Mouse (Mus musculus) layer of hippocampus, adult 8-10 months (tissue): ENCODE measurements at regions not wholly inside any gene's neighbourhood (a gene's known extent, or its start where the extent isn't known, plus 50 kb on each side); places are given as distances from the start of the nearest gene placed in this dataset.

ENCODE experiments used
- DNase-seq, 2 experiments: peaks; one replicate each; pipeline ENCODE4 v3.0.0; 2022; ENCODE audit warnings: low spot score in 2 of 2

- no peak for DNase-seq
Measured at GRCm38 (mm10) chr16:42681196-42681595, 194.5 kb upstream of the Zbtb20 start.

- no peak for DNase-seq
Measured at GRCm38 (mm10) chr16:42677211-42677610, 198.5 kb upstream of the Zbtb20 start.

- no peak for DNase-seq
Measured at GRCm38 (mm10) chr16:42676406-42677075, 199.1 kb upstream of the Zbtb20 start.

- peak in 1 of 2 experiments; percentile 7 for DNase-seq
Measured at GRCm38 (mm10) chr16:42675031-42675430, 200.7 kb upstream of the Zbtb20 start.

GRCm38 (mm10) chr16:42666601-42667000 lies 209.1 kb upstream of the Zbtb20 start:
- DNase-seq = no peak

GRCm38 (mm10) chr16:42651904-42652732 lies 223.6 kb upstream of the Zbtb20 start:
- DNase-seq = no peak

GRCm38 (mm10) chr16:42649767-42650166 lies 225.9 kb upstream of the Zbtb20 start:
- DNase-seq = no peak

GRCm38 (mm10) chr16:42648531-42649142 lies 227.0 kb upstream of the Zbtb20 start:
- DNase-seq = no peak

GRCm38 (mm10) chr16:42647762-42648161 lies 227.9 kb upstream of the Zbtb20 start:
- DNase-seq = no peak

GRCm38 (mm10) chr16:42635766-42636165 lies 239.9 kb upstream of the Zbtb20 start:
- DNase-seq = no peak

- DNase-seq = no peak
Measured at GRCm38 (mm10) chr16:42627675-42628074, 248.0 kb upstream of the Zbtb20 start.

- DNase-seq = peak; percentile 82 to 83
Measured at GRCm38 (mm10) chr16:42615920-42616319, 259.8 kb upstream of the Zbtb20 start.

GRCm38 (mm10) chr16:42612011-42612410 lies 263.7 kb upstream of the Zbtb20 start:
- DNase-seq = no peak

- no peak for DNase-seq
Measured at GRCm38 (mm10) chr16:42608336-42608735, 267.3 kb upstream of the Zbtb20 start.

GRCm38 (mm10) chr16:42592321-42592720 lies 251.9 kb upstream of the Gap43 start:
- no peak for DNase-seq

GRCm38 (mm10) chr16:42591530-42591929 lies 251.1 kb upstream of the Gap43 start:
- DNase-seq = no peak

GRCm38 (mm10) chr16:42586196-42586595 lies 245.7 kb upstream of the Gap43 start:
- DNase-seq = no peak

GRCm38 (mm10) chr16:42575517-42575946 lies 235.1 kb upstream of the Gap43 start:
- no peak for DNase-seq

- DNase-seq = no peak
Measured at GRCm38 (mm10) chr16:42574978-42575377, 234.5 kb upstream of the Gap43 start.

GRCm38 (mm10) chr16:42570246-42570996 lies 230.0 kb upstream of the Gap43 start:
- no peak for DNase-seq

GRCm38 (mm10) chr16:42569335-42569734 lies 228.9 kb upstream of the Gap43 start:
- DNase-seq = no peak

GRCm38 (mm10) chr16:42549591-42549990 lies 209.1 kb upstream of the Gap43 start:
- no peak for DNase-seq
